Mouse (Mus musculus): ENCODE results near the gene Jak3.
"Not testable (repeated sequence)": the region's sequence is repeated elsewhere in the genome, so short reads cannot be mapped to it uniquely, and the experiment has no call there.

Jak3 gene

DNA sequence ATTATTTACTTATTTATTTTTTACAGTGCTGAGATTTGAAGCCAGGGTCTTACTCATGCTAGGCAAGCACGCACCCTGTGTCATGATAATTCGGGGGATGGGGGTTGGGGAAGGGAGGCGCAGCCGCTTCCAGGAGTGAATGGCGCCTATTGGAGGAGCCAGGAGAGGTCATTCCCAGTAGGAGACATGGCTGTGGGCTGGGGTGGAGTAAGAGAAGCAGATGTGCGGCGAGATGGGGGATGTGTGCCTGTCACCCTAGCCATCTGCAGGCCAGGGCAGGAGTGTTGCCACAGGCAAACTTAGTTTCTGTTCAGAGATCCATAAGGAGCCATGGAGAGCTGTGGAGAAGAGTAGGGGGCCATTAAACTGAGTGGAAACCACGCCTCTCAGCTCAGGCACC, 11.5 kb downstream of the Jak3 start:
- no peak for DNase-seq

DNA sequence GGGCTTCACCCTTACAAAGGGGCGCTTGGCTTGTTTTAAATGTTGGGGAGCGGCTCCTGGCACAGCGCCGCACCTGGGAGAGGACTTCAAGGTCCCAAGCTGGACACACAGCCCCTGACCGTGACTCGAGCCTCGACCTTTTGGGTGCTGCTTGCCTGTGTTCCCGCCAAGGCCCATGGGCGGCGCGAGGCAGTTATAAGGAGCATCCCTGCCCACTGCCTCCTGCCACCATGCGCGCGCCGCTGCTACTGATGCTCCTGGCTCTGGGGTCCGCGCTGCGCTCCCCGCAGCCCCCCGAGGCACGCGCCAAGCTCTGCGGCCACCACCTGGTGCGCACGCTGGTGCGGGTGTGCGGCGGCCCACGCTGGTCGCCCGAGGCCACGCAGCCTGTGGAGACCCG, 12.9 kb downstream of the Jak3 start, which contains the start of gene Insl3:
TSS of gene Insl3 (plus strand) at position 187 of the 400 bp plus-strand sequence.
- DNase-seq = no peak

DNA sequence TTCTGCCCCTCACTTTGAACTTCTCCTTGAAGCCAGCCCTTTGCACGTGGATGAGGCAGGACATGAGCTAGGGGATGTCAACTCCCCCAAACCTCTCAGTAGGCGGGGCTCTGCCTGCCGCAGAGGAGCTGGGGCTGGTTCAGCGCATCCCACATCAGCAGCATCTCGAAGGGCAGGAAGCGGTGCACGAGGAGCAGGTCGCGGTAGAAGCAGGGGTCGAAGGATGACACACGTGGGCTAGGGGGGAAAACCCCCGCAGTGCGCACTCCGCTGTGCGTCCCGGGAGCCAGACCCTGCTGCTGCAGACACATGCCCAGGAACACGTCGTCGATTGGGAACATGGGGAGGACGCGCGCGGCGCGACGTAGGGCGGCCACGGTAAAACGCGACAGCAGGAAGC, 16.4 kb downstream of the Jak3 start:
- DNase-seq = no peak

DNA sequence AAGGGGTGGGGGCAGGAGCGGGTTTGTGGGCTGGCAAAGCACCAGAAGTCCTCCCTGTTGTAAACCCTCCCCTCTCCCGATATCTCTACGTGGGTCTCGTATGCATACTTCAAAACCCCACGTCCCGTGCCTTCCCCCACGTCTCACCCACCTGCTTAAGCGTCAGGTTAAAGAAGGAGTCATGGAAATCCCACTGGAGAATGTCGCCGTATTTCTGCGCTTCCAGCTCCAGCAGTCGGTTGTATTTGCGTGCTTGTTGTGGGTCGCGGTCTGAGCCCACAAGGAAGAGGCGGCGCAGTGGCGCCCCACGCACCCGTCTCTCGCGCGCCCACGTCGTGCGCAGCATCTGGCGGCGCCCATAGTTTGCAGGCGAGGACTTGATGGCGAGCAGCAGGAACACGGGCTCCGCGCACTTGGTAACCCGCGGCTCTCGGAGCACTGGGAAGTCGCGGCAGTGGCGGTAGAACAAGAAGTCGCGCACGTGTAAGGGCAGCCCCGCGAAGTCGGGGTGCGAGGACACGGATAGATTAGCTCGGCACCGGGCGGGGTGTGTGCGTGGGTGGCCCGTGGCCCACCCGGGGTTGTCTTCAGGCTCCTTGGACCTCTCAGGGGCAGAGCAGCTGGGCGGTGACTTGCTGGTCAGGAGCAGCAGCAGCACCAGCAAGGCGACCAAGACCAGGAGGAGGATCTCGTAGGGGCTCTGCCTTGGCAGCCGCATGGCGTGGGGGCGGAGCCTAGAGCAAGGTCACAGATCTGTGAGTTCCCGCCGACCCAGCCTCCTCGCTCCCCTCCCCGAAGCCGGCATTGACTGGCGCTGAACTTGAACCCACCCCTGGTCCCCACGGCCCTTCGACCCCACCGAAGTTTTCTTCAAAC, 17.3 kb downstream of the Jak3 start:
- no peak for DNase-seq

DNA sequence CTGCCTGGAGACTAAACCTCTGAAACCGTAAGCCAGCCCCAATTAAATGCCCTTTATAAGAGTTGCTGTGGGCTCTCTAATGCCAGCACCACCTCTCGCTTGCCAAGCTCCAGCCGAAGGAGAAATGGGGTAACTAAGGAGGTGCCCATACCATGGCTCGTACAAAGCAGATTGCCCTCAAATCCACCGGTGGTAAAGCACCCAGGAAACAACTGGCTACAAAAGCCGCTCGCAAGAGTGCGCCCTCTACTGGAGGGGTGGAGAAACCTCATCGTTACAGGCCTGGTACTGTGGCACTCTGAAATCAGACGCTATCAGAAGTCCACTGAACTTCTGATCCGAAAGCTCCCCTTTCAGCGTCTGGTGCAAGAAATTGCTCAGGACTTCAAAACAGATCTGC, 19.4 kb downstream of the Jak3 start:
- DNase-seq = not testable (repeated sequence)

DNA sequence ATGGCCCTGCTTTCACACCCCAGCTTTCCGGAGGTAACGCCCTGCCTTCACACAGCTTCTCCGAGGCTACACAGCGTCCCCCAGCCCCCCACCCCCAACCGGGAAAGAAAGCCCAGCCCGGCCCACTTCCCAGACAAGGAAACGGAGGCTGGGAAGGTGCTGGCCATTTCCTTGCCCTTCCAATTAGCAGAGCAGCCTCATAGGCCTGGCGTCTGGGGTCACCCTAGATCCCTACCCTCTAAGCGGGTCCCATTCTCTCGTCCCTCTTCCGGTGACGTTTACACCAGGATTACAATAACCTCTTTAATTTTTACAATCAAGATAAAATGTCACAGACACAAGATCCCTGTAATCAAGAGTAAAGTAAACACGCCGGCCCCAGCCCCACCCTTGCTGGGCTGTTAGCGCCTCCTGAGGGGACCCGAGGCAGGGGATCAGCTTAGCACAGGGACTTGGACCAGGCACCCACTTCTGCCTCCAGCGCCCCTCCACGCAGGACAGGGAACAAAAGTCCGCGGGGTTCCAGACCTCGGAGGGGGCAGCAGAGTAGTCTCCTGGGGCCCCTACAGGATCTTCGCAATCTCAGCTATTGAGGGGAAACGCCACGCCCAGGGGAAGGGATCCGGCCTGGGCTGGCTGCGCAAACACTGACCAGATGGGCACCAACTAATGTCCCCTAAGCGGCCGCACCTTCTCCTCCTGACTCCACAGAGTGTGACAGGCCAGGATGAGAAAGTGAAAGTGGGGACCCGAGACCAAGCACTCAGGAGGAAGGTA, 24.6 kb downstream of the Jak3 start:
- DNase-seq = no peak

DNA sequence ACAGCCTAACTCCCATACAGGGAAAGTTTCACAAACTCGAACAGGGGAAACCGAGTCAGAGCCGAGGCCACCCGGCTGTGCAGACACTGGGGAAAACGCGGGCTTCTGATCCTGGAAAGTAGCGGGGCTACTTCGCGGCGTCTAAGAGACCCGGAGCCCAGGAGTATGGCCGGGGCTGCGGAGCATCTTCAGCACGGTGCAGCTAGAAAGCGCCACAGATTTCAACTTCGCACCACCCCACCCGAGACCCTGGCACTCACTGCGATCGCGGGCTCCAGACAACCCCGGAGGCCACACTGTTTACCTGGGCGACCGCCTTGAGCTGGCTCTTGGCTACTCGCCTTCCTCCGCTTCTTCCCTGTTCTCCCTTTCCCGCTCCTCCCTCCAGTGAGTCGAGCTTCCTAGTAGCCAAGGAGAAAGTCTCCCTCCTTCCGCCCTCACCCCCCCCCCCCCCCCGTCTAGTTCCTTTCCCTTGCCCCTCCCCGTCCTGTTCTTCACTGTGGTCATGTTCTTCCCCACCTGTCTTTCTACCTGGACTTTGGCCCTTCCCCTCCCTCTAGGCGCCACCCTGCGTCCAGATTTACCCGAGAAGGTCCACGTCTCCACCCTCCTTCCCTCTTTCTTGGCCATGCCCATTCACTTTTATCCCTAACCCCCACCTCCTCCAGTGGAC, 25.5 kb downstream of the Jak3 start, which contains the start of gene B3gnt3:
TSS of gene B3gnt3 (minus strand) at position 376 of the 673 bp plus-strand sequence.
- no peak for DNase-seq

DNA sequence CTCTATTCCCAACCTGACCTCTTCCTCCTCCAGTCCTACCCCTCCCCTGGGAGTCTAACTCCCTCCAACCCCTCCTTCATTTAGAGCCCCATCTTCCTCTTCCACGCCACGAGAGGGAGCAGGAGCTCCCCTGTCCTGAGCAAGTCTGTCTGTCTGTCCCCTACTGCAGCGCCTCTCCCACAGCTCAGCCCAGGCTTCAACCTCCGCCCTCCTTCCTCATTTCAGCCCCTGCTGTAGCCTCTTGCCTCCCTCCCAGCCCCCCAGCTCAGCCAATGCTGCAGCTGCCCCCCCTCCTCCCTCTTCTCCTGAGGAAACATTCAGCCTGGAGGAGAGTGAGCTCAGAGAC, 26.0 kb downstream of the Jak3 start:
- no peak for DNase-seq

DNA sequence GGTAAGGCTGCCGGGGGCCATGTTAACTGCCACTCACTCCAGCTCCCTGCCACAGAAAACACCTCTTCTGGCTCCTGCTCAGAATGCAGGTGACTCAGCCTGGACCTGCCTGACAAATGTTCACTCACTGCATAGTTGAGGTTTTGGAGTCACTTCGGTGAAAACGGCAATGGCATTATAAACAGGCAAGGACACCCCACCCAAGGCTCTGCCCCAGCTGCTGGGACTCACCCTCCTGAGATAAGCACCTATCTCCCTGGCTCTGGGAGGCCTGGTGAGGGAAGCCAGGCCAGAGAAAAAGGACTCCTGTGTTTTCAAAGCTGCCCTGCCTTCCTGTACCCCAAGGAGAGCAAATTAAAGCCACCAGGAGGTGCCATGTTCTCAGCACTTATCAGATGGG, 26.8 kb downstream of the Jak3 start:
- DNase-seq = no peak

DNA sequence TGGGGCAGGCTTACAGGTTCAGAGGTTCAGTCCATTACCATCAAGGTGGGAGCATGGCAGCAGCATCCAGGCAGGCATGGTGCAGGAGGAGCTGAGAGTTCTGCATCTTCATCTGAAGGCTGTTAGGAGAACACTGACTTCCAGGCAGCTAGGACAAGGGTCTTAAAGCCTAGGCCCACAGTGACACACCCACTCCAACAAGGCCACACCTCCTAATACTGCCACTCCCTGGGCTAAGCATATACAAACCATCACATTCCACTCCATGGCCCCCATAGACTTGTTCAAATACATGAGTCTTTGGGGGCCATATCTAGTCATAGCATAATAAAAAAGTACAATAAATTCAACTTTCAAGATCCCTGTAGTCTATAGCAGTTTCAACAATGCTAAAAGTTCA, 27.3 kb downstream of the Jak3 start:
- DNase-seq = not testable (repeated sequence)

DNA sequence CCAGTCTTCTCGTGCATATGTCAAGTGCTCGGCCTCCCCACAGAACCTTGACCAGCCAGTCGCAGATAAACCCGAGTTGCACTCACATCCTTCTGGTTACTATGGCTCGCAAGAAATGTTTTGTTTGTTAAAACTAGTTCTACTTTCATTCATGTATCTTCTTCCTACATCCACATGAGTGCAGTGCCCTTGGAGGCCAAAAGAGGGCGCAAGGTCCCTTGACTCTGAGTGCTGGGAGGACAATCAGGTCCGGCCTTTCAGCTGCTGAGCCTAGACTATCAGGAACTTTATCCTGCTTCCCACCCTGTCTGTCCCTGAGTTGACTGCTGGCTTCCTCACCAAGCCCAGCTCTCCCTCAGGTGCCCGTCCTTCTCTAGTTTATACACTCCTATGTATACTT, 31.8 kb downstream of the Jak3 start:
- no peak for DNase-seq

DNA sequence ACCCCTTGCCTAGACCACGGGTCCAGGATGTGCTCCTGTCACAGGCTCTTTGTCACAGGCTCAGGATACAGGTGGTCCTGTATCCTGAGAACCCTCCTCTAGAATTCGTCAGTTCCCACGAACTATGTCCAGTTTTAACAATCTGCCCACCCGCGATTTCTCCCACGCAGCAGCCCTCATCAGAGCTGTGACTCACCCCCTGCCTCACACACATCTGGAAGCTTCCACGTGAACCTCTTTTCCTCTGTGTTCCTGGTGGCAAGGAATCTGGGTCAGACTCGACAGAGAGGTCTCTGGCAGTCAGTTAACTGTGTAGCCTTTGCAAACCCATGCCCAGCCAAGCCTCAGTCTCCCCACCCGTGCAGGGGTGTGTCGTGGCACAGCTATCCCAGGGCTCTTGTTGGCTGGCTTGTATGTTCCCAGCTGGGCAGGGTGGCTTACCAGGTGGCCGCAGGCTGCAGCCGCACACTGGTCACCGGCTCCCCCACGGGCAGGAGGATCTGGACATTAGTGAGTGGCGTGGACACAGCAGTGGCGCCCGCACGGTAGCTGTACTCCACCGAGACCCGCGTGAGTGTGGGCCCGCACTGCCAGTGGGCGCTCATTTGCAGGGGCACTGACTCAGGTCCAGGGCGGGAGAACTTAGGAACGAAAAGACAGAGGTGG, 33.2 kb downstream of the Jak3 start:
- DNase-seq = no peak

DNA sequence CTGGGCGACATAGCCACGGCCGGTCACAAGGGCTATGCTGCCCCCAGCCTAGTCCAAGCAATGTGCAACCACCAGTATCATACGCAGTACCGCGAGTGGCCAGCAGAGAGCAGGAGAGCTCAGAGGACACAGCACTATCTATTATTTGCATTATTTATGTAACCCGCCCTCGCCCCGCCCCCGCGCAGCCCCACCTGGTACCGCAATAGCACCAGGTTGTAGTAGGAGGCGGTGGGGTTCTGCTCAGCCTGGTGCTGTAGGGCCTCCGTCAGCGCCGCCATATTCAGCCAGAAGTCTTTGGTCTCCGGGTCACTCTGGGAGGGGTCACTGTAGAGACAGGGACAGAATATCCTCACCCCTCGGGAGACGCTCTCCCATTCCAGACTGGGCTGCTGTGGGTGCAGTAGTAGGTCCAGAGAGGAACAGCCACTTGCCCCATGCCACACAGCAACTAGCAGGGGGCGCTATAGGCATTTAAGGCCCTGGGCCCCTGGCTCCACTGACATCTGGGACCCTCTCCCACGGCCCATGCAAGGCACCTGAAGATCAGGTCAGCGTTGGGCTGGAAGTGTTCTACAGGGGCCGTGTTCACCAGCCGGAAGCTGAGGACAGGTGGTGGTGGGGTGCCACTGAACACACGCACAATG, 33.8 kb downstream of the Jak3 start:
- peak; percentile 82 for DNase-seq

DNA sequence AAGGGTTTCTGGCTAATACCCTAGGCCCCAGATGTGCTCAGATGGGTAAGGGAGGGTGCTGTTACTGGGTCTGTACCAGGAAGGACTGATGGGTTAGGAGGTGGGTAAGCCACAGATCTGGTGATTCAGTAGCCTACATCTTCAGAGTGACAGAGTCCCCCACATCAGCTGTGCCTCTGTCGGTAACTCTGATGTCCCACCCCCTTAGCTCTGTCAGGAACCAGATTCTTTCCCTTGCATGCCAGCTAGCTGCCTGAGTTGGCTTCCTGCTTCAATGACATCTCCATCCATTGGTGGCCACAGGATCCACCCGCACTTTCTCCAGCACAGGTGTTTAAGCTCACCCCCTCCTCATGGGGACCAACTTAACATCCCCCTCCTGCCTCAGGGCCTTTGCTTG, 35.5 kb downstream of the Jak3 start:
- DNase-seq = no peak

DNA sequence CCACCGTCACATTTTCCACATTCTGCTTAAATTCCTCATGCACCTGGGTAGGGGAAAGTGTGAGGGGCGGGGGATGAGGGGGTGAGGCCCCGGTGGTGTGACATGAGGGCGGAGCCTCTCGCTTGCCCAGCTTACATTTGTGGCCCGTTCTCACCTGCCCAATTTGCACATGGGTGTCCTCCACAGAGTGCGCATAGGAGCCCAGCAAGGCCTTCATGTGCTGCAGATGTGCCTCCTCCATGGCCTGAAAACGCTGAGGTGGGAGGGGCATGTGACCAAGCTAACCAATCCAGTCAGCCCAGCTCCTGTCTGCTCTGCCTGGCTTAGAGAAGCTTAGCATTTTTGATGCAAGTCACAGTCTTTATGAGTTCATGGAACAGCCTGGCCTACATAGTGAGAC, 39.4 kb downstream of the Jak3 start:
- no peak for DNase-seq

DNA sequence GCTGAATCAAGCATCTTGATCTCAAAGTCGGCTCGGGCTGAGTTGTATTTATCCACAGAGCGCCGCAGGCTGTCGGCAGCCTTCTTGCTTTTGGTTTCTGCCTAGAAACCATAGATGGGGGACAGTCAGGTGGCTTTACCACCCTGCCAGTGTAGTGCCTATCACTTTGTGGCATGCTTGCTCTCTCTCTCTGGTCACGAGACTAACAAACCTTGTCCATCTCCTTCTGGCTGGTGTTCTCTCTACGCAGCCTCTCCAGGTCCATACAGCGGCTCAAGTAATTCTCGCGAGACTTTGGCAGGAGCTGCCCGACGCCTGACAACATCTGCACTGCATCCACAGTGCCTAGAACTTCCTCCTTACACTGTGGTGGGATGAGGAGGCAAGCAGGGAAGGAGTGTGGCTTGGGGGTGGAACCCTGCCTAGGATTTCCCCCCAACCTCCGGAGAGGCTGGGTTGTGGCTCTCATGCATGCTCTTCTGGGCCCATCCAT, 40.5 kb downstream of the Jak3 start:
- no peak for DNase-seq

DNA sequence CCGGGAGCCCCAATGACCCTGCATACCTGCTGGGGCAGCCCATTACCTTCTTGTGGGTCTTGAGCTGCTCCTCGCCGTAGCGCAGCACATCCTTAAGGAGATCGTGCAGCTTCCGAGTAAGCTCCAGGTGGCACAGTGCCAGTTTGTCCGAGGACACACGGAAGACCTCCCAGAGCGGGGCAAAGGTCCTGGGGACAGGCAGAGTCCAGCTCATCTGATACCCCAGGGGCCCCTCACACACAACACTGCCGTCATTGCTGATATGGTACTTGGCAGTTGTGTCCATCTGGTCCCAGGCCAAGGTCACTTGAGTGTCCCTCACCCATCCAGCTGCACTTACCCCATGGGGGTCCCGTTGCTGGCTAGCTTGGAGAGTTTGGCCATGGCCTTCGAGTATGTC, 41.0 kb downstream of the Jak3 start:
- DNase-seq = no peak

DNA sequence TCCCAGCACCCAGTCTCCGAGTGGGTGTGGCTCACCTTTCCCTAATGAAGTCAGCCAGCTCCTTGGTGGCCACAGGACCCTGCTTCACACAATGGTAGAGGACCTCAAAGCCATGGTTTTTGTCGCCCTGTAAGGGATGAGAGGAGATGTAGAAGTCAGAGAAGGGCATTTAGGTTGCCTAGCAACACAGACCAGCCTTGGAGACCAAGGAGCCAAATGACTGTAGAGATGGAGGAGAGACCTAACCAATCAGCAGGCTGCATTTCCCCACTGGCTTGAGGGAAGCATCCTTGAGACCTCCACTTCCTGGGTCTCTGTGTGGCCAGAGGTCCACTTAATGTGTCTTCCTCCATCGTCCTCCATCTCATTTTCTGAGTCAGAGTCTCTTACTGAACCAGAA, 42.2 kb downstream of the Jak3 start:
- DNase-seq = no peak

DNA sequence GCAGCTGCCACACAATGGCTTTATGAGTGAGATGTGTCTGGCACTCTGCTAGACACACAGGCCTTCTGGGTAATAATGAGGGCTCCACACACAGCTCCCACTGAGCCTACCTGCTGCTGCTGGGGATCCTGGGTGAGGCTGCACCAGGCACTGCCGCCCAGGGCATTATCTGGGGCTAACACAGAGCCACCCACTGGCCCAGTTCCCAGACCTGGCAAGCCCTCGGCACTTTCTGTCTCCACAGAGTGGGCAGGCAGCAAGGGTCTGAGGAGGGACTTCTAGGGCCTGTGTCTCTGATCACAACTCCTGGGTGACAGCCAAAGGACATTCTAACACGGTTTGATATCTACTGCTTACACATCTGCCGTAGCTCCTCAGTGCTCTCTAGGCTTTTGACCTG, 43.1 kb downstream of the Jak3 start:
- peak; percentile 76 for DNase-seq

DNA sequence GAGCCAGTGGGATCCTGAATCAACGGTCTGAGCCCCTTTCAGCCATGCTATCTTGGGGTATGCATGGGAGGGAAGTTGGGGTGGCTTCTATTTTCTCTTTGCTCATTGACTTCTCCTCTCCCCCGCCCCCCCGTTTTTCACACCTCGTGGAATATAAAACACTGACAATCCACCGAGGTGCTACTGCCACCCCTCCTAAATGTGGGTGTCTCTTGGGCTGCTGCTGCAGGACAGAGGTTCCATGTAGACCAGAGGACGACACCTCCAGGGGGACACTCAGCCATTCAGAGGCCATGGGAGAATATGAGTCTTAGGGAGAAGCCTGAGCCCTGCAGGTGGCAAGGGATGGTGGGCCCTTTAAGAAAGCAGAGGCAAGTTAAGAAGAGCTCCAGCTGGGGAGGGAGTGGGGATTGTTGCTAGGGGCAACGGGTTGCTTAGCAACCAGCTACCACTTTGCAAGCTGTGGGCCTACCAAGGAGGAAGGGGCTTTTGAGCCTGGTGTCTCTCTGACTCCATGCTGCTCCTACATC, 43.9 kb downstream of the Jak3 start:
- peak; percentile 84 for DNase-seq

DNA sequence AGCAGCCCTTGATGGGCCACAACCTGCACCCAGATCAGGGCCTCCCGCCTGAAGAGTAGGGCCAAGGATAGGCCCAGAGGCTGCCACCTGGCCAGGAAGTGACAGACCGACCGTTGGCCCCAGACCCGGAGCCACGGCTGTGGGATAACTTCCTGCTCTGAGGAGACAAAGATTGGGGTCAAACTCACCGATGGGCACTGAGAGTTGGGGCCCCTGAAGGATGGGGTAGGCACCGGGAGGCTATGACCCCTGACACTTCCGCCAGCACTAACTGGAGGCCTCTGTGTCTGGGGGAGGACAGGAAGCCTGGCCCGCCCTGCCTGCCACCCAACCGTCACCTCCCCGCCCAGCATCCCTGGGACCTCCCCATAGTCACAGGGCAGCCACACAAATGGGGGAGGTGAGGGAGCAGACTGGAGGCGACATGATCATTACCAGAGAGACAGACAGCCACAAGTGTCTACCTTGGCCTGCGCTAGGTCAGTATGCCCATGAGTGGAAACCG, 47.0 kb downstream of the Jak3 start:
- no peak for DNase-seq

DNA sequence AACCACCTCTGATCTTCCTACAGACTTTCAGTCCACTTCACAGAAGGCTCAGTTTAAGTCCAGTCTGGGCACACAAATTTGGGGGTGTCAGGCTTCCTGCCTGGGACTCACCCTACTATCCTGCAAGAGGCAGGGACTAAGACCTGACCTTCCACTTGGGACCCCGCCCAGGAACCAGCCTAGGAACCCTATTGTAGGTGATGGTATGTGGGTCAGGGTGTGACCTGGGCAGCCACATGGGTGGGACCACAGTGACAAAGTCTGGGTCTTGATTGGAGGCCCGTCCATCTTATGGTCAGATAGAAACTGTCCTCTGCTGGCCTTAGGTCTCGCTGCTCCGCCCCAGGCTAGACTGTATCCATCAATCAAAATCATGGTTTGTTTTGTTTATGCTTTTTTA, 48.3 kb downstream of the Jak3 start:
- no peak for DNase-seq
